Mouse (Mus musculus): Measurements from ENCODE around the gene Gpn3. TPM values are rescaled to one million over a fixed set of nuclear protein-coding genes. Genes with fewer than 3 reads are reported as not detected.

Gene Gpn3
- total RNA-seq, 2 experiments from 2014 or later: 34.9 to 41.1 TPM

GRCm38 (mm10) chr5:122379374-122380155 lies 7.9 kb downstream of the Gpn3 start:
- peak in 1 of 2 experiments; percentile 58 for DNase-seq (ENCODE audit: low spot score in 2 of 2)

- DNase-seq (ENCODE audit: low spot score in 2 of 2): no peak
Observed at GRCm38 (mm10) chr5:122390006-122390405, 18.3 kb downstream of the Gpn3 start.

- no peak for DNase-seq (ENCODE audit: low spot score in 2 of 2)
Observed at GRCm38 (mm10) chr5:122390671-122391070, 19.0 kb downstream of the Gpn3 start.

GRCm38 (mm10) chr5:122391178-122391785 lies 19.6 kb downstream of the Gpn3 start:
- DNase-seq (ENCODE audit: low spot score in 2 of 2): no peak

- peak; percentile 72 to 80 for DNase-seq (ENCODE audit: low spot score in 2 of 2)
Observed at GRCm38 (mm10) chr5:122391786-122392180, 20.1 kb downstream of the Gpn3 start, which contains the start of gene Arpc3. TSS of gene Arpc3 (plus strand) at chr5:122391878.

GRCm38 (mm10) chr5:122392227-122393004 lies 20.7 kb downstream of the Gpn3 start:
- DNase-seq (ENCODE audit: low spot score in 2 of 2): no peak

- peak; percentile 47 to 62 for DNase-seq (ENCODE audit: low spot score in 2 of 2)
Observed at GRCm38 (mm10) chr5:122393887-122394286, 22.2 kb downstream of the Gpn3 start.

- DNase-seq (ENCODE audit: low spot score in 2 of 2): no peak
Observed at GRCm38 (mm10) chr5:122396791-122397190, 25.1 kb downstream of the Gpn3 start.

GRCm38 (mm10) chr5:122397495-122397894 lies 25.8 kb downstream of the Gpn3 start:
- no peak for DNase-seq (ENCODE audit: low spot score in 2 of 2)

GRCm38 (mm10) chr5:122399871-122400270 lies 28.2 kb downstream of the Gpn3 start:
- DNase-seq (ENCODE audit: low spot score in 2 of 2): no peak

- DNase-seq (ENCODE audit: low spot score in 2 of 2): no peak
Observed at GRCm38 (mm10) chr5:122400628-122401302, 29.1 kb downstream of the Gpn3 start.

- peak in 1 of 2 experiments; percentile 37 for DNase-seq (ENCODE audit: low spot score in 2 of 2)
Observed at GRCm38 (mm10) chr5:122401303-122401640, 29.6 kb downstream of the Gpn3 start.

GRCm38 (mm10) chr5:122402160-122402559 lies 30.5 kb downstream of the Gpn3 start:
- DNase-seq (ENCODE audit: low spot score in 2 of 2): no peak

- DNase-seq (ENCODE audit: low spot score in 2 of 2): no peak
Observed at GRCm38 (mm10) chr5:122402772-122403171, 31.1 kb downstream of the Gpn3 start.

- no peak for DNase-seq (ENCODE audit: low spot score in 2 of 2)
Observed at GRCm38 (mm10) chr5:122403362-122403761, 31.7 kb downstream of the Gpn3 start.

- DNase-seq (ENCODE audit: low spot score in 2 of 2): no peak
Observed at GRCm38 (mm10) chr5:122405537-122405936, 33.9 kb downstream of the Gpn3 start.

- DNase-seq (ENCODE audit: low spot score in 2 of 2): no peak
Observed at GRCm38 (mm10) chr5:122409692-122410645, 38.3 kb downstream of the Gpn3 start.

- no peak for DNase-seq (ENCODE audit: low spot score in 2 of 2)
Observed at GRCm38 (mm10) chr5:122411892-122412291, 40.2 kb downstream of the Gpn3 start.

- no peak for DNase-seq (ENCODE audit: low spot score in 2 of 2)
Observed at GRCm38 (mm10) chr5:122412826-122413225, 41.1 kb downstream of the Gpn3 start.

- no peak for DNase-seq (ENCODE audit: low spot score in 2 of 2)
Observed at GRCm38 (mm10) chr5:122414351-122414750, 42.7 kb downstream of the Gpn3 start.

Measured in adrenal gland, postnatal 4 days (tissue).